Mouse (Mus musculus) midbrain, embryonic 14.5 days (tissue): Measurements from ENCODE around the gene Bod1l. TPM values are rescaled to one million over a fixed set of nuclear protein-coding genes. Genes with fewer than 3 reads are reported as not detected.

Experiments used
- ATAC-seq: fragments of 200-750 bp; cut with Nextera tagmentation; 2 replicates; pipeline ENCODE4 v1.8.0; 2017; ENCODE audit warnings: moderate number of reproducible peaks, moderate library complexity; ENCODE audit not compliant: low FRiP score, low TSS enrichment
- DNase-seq: peaks from one replicate; pipeline ENCODE4 v3.0.0-alpha.2; 2015
- H3K27ac ChIP-seq: fragments of 300-500 bp; sonication (generic); replicated peaks from 2 replicates; pipeline ENCODE4 v1.5.1; 2014; ENCODE audit warnings: mild to moderate bottlenecking, low read depth, low read length, moderate library complexity
- H3K27me3 ChIP-seq: fragments of 300-500 bp; sonication (generic); 2 replicates; pipeline ENCODE4 v1.6.1; 2014; ENCODE audit warnings: low read length, control low read depth, mixed read lengths; ENCODE audit not compliant: control insufficient read depth, insufficient read depth
- H3K36me3 ChIP-seq: fragments of 300-500 bp; sonication (generic); 2 replicates; pipeline ENCODE4 v1.6.1; 2014; ENCODE audit warnings: low read length, control low read depth; ENCODE audit not compliant: control insufficient read depth, insufficient read depth
- H3K4me1 ChIP-seq: fragments of 300-500 bp; sonication (generic); 2 replicates; pipeline ENCODE4 v1.6.1; 2014; ENCODE audit warnings: mild to moderate bottlenecking, antibody characterized with exemption, low read length, control low read depth; ENCODE audit not compliant: control insufficient read depth, insufficient read depth
- H3K4me2 ChIP-seq: fragments of 300-500 bp; sonication (generic); 2 replicates; pipeline ENCODE4 v1.6.1; 2014; ENCODE audit warnings: mild to moderate bottlenecking, low read length, moderate library complexity
- H3K4me3 ChIP-seq: fragments of 300-500 bp; sonication (generic); replicated peaks from 2 replicates; pipeline ENCODE4 v1.5.1; 2014; ENCODE audit warnings: low read depth, low read length
- H3K9ac ChIP-seq: fragments of 300-500 bp; sonication (generic); replicated peaks from 2 replicates; pipeline ENCODE4 v1.6.1; 2014; ENCODE audit warnings: mild to moderate bottlenecking, low read length, moderate library complexity
- H3K9me3 ChIP-seq: fragments of 300-500 bp; sonication (generic); 2 replicates; pipeline ENCODE4 v1.6.1; 2016; ENCODE audit warnings: low read length, control low read depth, mixed read lengths; ENCODE audit not compliant: control insufficient read depth
- WGBS: fragments of 180-500 bp; shearing (Covaris S2); extraction: QIAGEN DNeasy Blood & Tissue Kit; methylation state at CpG from one replicate; pipeline ENCODE4 v1.1.7; 2014; 5-methylcytosine and 5-hydroxymethylcytosine counted together
- microRNA-seq: library from miRNA; unstranded; fragments of <30 nt; microRNA quantifications from one replicate; pipeline ENCODE4, GENCODE M21; 2016
- polyA plus RNA-seq: library from polyadenylated mRNA; unstranded; fragments of >200 nt; fragmentation: Nextera tagmentation; extraction: Ambion mirVana; gene quantifications from 2 replicates; pipeline ENCODE4 v1.2.1, GENCODE M21; 2014

Bod1l gene
- polyA plus RNA-seq, 1 experiment from 2014 or later = 29.8 TPM

GRCm38 (mm10) chr5:41744234-41744633 lies 99.9 kb downstream of the Bod1l start:
- no peak overlapping the region for H3K27ac ChIP-seq
- no peak overlapping the region for H3K9ac ChIP-seq
- no peaks in the 10 kb centered on the region for H3K9me3 ChIP-seq
- no peak for DNase-seq
- peaks cover 48% of the 10 kb centered on the region for H3K27me3 ChIP-seq
- no peaks in the 10 kb centered on the region for H3K36me3 ChIP-seq
- H3K4me2 ChIP-seq = no peak overlapping the region
- no peaks in the 10 kb centered on the region for H3K4me1 ChIP-seq
- WGBS = 11% methylated on average over 7 of the region's 7 CpGs
- no peak overlapping the region for H3K4me3 ChIP-seq
- no peak for ATAC-seq

GRCm38 (mm10) chr5:41738817-41739216 lies 105.3 kb downstream of the Bod1l start:
- H3K27me3 ChIP-seq = peaks cover 2% of the 10 kb centered on the region; the same call in 1 of the 2 replicates
- no peak overlapping the region for H3K9ac ChIP-seq
- 82% methylated on average over 6 of the region's 6 CpGs for WGBS
- no peaks in the 10 kb centered on the region for H3K4me1 ChIP-seq
- no peak overlapping the region for H3K4me3 ChIP-seq
- no peaks in the 10 kb centered on the region for H3K9me3 ChIP-seq
- no peak overlapping the region for H3K27ac ChIP-seq
- ATAC-seq (no peak), DNase-seq (no peak)
- no peaks in the 10 kb centered on the region for H3K36me3 ChIP-seq
- no peak overlapping the region for H3K4me2 ChIP-seq

Small RNAs within 50 kb of the gene (microRNA-seq; reads per million reads assigned to microRNA genes)
- not detected for gene Mir6414

Other genes with a start within 250 kb of the Bod1l start
- gene Rab28, start 136.2 kb downstream of the Bod1l start, polyA plus RNA-seq = 68.4 and 76.1 TPM in 2 replicates
- not detected in 2 replicates for gene Nkx3-2, start 79.8 kb downstream of the Bod1l start, polyA plus RNA-seq
- gene Gm16223, start 223.6 kb upstream of the Bod1l start, polyA plus RNA-seq = not detected in 2 replicates